Mouse (Mus musculus): ENCODE results near the gene Trcg1. TPM values are rescaled to one million over a fixed set of nuclear protein-coding genes. Genes with fewer than 3 reads are reported as not detected.

Trcg1 gene
- polyA plus RNA-seq, 1 experiment, result not detected

- Histone ChIP-seq H3K27me3 (ENCODE audit: control insufficient read depth, insufficient read depth, low read length) (no peaks in the 10 kb centered on the region), H3K4me3 (replicated peaks; ENCODE audit: insufficient read depth, low read depth, low read length) (no peak overlapping the region), H3K4me1 (ENCODE audit: control insufficient read depth, insufficient read depth, low read length) (peaks cover 14% of the 10 kb centered on the region), H3K27ac (ENCODE audit: insufficient read depth, low read length) (no peak overlapping the region)
- no peak for DNase-seq
- no peak for TF ChIP-seq POLR2A (IDR thresholded peaks at IDR 0.05; ENCODE audit: borderline replicate concordance, insufficient read depth, low read length)
- no peak for TF ChIP-seq CTCF (IDR thresholded peaks at IDR 0.05; ENCODE audit: borderline replicate concordance, insufficient read depth, low read depth, low read length)
- WGBS, result 78% methylated on average over 5 of the region's 5 CpGs
These were observed 31.1 kb downstream of the Trcg1 start for GRCm38 (mm10) chr9:57267421-57267820.

- Histone ChIP-seq H3K27me3 (ENCODE audit: control insufficient read depth, insufficient read depth, low read length) (no peaks in the 10 kb centered on the region), H3K4me1 (ENCODE audit: control insufficient read depth, insufficient read depth, low read length) (peaks cover 14% of the 10 kb centered on the region), H3K4me3 (replicated peaks; ENCODE audit: insufficient read depth, low read depth, low read length) (no peak overlapping the region), H3K27ac (ENCODE audit: insufficient read depth, low read length) (no peak overlapping the region)
- TF ChIP-seq POLR2A (IDR thresholded peaks at IDR 0.05; ENCODE audit: borderline replicate concordance, insufficient read depth, low read length) (no peak), CTCF (IDR thresholded peaks at IDR 0.05; ENCODE audit: borderline replicate concordance, insufficient read depth, low read depth, low read length) (no peak)
- no peak for DNase-seq
- WGBS, result 72% methylated on average over 10 of the region's 10 CpGs
These were observed 31.7 kb downstream of the Trcg1 start for GRCm38 (mm10) chr9:57268078-57268477.

GRCm38 (mm10) chr9:57268575-57268974 lies 32.2 kb downstream of the Trcg1 start:
- WGBS, result 59% methylated on average over 3 of the region's 3 CpGs

GRCm38 (mm10) chr9:57269384-57269783 lies 33.0 kb downstream of the Trcg1 start:
- H3K27me3 ChIP-seq (ENCODE audit: control insufficient read depth, insufficient read depth, low read length), result no peaks in the 10 kb centered on the region
- H3K27ac ChIP-seq (ENCODE audit: insufficient read depth, low read length), result no peak overlapping the region
- H3K4me1 ChIP-seq (ENCODE audit: control insufficient read depth, insufficient read depth, low read length), result peaks cover 14% of the 10 kb centered on the region
- DNase-seq, result no peak
- no peak overlapping the region for H3K4me3 ChIP-seq (replicated peaks; ENCODE audit: insufficient read depth, low read depth, low read length)
- TF ChIP-seq POLR2A (IDR thresholded peaks at IDR 0.05; ENCODE audit: borderline replicate concordance, insufficient read depth, low read length) (no peak), CTCF (IDR thresholded peaks at IDR 0.05; ENCODE audit: borderline replicate concordance, insufficient read depth, low read depth, low read length) (no peak)
- 59% methylated on average over 1 of the region's 1 CpGs for WGBS

More at GRCm38 (mm10) chr9:57268575-57268974, 32.2 kb downstream of the Trcg1 start:
- peaks cover 14% of the 10 kb centered on the region for H3K4me1 ChIP-seq (ENCODE audit: control insufficient read depth, insufficient read depth, low read length)
- H3K27ac ChIP-seq (ENCODE audit: insufficient read depth, low read length), result no peak overlapping the region
- H3K4me3 ChIP-seq (replicated peaks; ENCODE audit: insufficient read depth, low read depth, low read length), result no peak overlapping the region
- no peak for DNase-seq
- no peaks in the 10 kb centered on the region for H3K27me3 ChIP-seq (ENCODE audit: control insufficient read depth, insufficient read depth, low read length)
- TF ChIP-seq POLR2A (IDR thresholded peaks at IDR 0.05; ENCODE audit: borderline replicate concordance, insufficient read depth, low read length) (no peak), CTCF (IDR thresholded peaks at IDR 0.05; ENCODE audit: borderline replicate concordance, insufficient read depth, low read depth, low read length) (no peak)

GRCm38 (mm10) chr9:57270399-57270798 lies 34.0 kb downstream of the Trcg1 start:
- no peaks in the 10 kb centered on the region for H3K27me3 ChIP-seq (ENCODE audit: control insufficient read depth, insufficient read depth, low read length)
- DNase-seq, result no peak
- no peak overlapping the region for H3K27ac ChIP-seq (ENCODE audit: insufficient read depth, low read length)
- H3K4me1 ChIP-seq (ENCODE audit: control insufficient read depth, insufficient read depth, low read length), result peaks cover 14% of the 10 kb centered on the region
- no peak overlapping the region for H3K4me3 ChIP-seq (replicated peaks; ENCODE audit: insufficient read depth, low read depth, low read length)
- TF ChIP-seq CTCF (IDR thresholded peaks at IDR 0.05; ENCODE audit: borderline replicate concordance, insufficient read depth, low read depth, low read length) (no peak), POLR2A (IDR thresholded peaks at IDR 0.05; ENCODE audit: borderline replicate concordance, insufficient read depth, low read length) (no peak)
- 47% methylated on average over 8 of the region's 8 CpGs for whole genome bisulfite sequencing

GRCm38 (mm10) chr9:57271081-57271480 lies 34.7 kb downstream of the Trcg1 start:
- 22% methylated on average over 1 of the region's 1 CpGs for WGBS
- Histone ChIP-seq H3K4me1 (ENCODE audit: control insufficient read depth, insufficient read depth, low read length) (peaks cover 16% of the 10 kb centered on the region), H3K27me3 (ENCODE audit: control insufficient read depth, insufficient read depth, low read length) (no peaks in the 10 kb centered on the region), H3K27ac (ENCODE audit: insufficient read depth, low read length) (no peak overlapping the region), H3K4me3 (replicated peaks; ENCODE audit: insufficient read depth, low read depth, low read length) (no peak overlapping the region)
- peak in 1 of 2 experiments; percentile 37 for DNase-seq
- TF ChIP-seq CTCF (IDR thresholded peaks at IDR 0.05; ENCODE audit: borderline replicate concordance, insufficient read depth, low read depth, low read length) (no peak), POLR2A (IDR thresholded peaks at IDR 0.05; ENCODE audit: borderline replicate concordance, insufficient read depth, low read length) (no peak)

- Histone ChIP-seq H3K4me3 (replicated peaks; ENCODE audit: insufficient read depth, low read depth, low read length) (no peak overlapping the region), H3K27ac (ENCODE audit: insufficient read depth, low read length) (no peak overlapping the region)
- WGBS, result 85% methylated on average over 9 of the region's 9 CpGs
These were observed 35.6 kb downstream of the Trcg1 start for GRCm38 (mm10) chr9:57271837-57272562.

More at GRCm38 (mm10) chr9:57271837-57272562, 35.6 kb downstream of the Trcg1 start:
- no peaks in the 10 kb centered on the region for H3K27me3 ChIP-seq (ENCODE audit: control insufficient read depth, insufficient read depth, low read length)
- peaks cover 19% of the 10 kb centered on the region for H3K4me1 ChIP-seq (ENCODE audit: control insufficient read depth, insufficient read depth, low read length)
- TF ChIP-seq CTCF (IDR thresholded peaks at IDR 0.05; ENCODE audit: borderline replicate concordance, insufficient read depth, low read depth, low read length) (no peak), POLR2A (IDR thresholded peaks at IDR 0.05; ENCODE audit: borderline replicate concordance, insufficient read depth, low read length) (no peak)
- DNase-seq, result no peak

Measured in cerebellum, adult 2 months (tissue).